Mouse (Mus musculus) heart, adult 2 months (tissue): ENCODE results near the gene Tlnrd1. TPM values are rescaled to one million over a fixed set of nuclear protein-coding genes. Genes with fewer than 3 reads are reported as not detected.

Experiments
- DNase-seq, 2 experiments: peaks; one replicate each; pipeline ENCODE4 v3.0.0; 2021
- H3K27ac ChIP-seq: fragments of 200-600 bp; 2 replicates; pipeline ENCODE4 v1.8.1; 2022
- H3K27me3 ChIP-seq: fragments of 200-500 bp; 2 replicates; pipeline ENCODE4 v1.6.1; 2012; ENCODE audit warnings: mild to moderate bottlenecking, low read length, inconsistent platforms, mixed read lengths; ENCODE audit not compliant: control insufficient read depth, insufficient read depth
- H3K36me3 ChIP-seq: fragments of 200-500 bp; 2 replicates; pipeline ENCODE4 v1.6.1; 2012; ENCODE audit warnings: low read length, inconsistent platforms; ENCODE audit not compliant: control insufficient read depth, insufficient read depth
- H3K4me1 ChIP-seq: fragments of 200-500 bp; 2 replicates; pipeline ENCODE4 v1.6.1; 2011; ENCODE audit warnings: low read length; ENCODE audit not compliant: control insufficient read depth, insufficient read depth
- H3K4me3 ChIP-seq: fragments of 200-600 bp; 2 replicates; pipeline ENCODE4 v1.8.1; 2022
- H3K79me2 ChIP-seq: fragments of 200-500 bp; replicated peaks from 2 replicates; pipeline ENCODE4 v1.6.1; 2012; ENCODE audit warnings: mild to moderate bottlenecking, inconsistent platforms, low read length, moderate library complexity, mixed read lengths; ENCODE audit not compliant: control insufficient read depth, insufficient read depth
- H3K9ac ChIP-seq: fragments of 200-500 bp; 2 replicates; pipeline ENCODE4 v1.6.1; 2012; ENCODE audit warnings: low read depth, mild to moderate bottlenecking, control low read depth, inconsistent platforms, low read length, mixed read lengths
- CTCF ChIP-seq: fragments of 200-600 bp; IDR thresholded peaks from 2 replicates; pipeline ENCODE4 v1.8.1; 2022; ENCODE audit warnings: antibody characterized with exemption, mild to moderate bottlenecking, moderate library complexity
- EP300 ChIP-seq: fragments of 200-500 bp; IDR thresholded peaks from 2 replicates; pipeline ENCODE4 v1.6.1; 2011; ENCODE audit warnings: low read depth, low read length, control low read depth; ENCODE audit not compliant: insufficient read depth
- POLR2A ChIP-seq: fragments of 200-500 bp; IDR thresholded peaks from 2 replicates; pipeline ENCODE4 v1.6.1; 2011; ENCODE audit warnings: mild to moderate bottlenecking, low read depth, low read length, control low read depth; ENCODE audit not compliant: insufficient read depth
- WGBS: fragments of 180-500 bp; shearing (Covaris S2); methylation state at CpG from one replicate; pipeline ENCODE4 v1.1.7; 2018; 5-methylcytosine and 5-hydroxymethylcytosine counted together
- intact Hi-C: fragments of 180-260 bp; cut with DNase I; formaldehyde crosslinking; loops from one replicate; pipeline ENCODE4 v1.15.1; 2025
- polyA plus RNA-seq: library from polyadenylated mRNA; depleted of rRNA; stranded (reverse); fragments of >200 nt; gene quantifications from 2 replicates; pipeline ENCODE4 v1.2.3, GENCODE M21; 2012
- total RNA-seq, 2 experiments: library from RNA; stranded (reverse); gene quantifications; 2 replicates each; pipeline ENCODE4 v1.2.3; 2021

Gene Tlnrd1
- total and polyA plus RNA-seq, 3 experiments = 6.5 to 8.7 (median 7.2) TPM

DNA sequence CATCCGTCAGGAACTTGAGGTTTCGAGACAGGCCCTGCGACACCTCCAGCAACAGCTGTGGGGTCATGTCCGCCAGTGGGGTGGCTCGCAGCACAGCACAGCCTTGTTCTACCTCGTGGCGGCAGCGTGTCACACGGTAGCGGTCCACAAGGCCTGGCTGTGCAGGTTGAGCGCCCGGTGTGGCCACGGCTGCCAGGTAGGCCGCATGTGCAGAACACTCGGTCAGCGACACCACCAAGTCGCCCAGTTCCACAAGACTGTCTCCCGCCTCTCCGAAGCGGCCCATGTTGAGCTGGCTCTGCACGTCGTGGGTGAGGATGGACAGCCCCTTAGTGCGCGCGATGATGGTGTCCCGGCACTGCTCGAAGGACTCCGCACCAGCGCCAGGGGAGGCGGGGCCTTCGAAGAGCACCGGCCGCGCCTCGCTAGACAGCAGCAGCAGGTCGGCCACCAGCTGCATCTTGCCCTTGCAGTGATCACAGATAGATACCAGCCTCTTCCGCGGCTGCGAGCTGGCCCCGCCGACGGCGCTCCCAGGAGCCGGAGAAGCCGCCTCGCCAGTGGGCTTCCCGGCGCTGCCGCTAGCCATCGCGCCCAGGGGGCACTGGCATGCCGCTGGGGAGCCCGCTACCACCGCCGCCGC lies 1.4 kb downstream of the Tlnrd1 start:
- H3K27ac ChIP-seq = peak overlapping the region; percentile 92
- H3K79me2 ChIP-seq = 0 out of 2 replicates have a peak, but pooled peaks cover 4% of the 10 kb centered on the region
- intact Hi-C loops = loop anchor here (1.0 to 5.0 kb wide), 5 partner anchors 40 to 250 kb away; partner anchors contain the start of gene Stard5

DNA sequence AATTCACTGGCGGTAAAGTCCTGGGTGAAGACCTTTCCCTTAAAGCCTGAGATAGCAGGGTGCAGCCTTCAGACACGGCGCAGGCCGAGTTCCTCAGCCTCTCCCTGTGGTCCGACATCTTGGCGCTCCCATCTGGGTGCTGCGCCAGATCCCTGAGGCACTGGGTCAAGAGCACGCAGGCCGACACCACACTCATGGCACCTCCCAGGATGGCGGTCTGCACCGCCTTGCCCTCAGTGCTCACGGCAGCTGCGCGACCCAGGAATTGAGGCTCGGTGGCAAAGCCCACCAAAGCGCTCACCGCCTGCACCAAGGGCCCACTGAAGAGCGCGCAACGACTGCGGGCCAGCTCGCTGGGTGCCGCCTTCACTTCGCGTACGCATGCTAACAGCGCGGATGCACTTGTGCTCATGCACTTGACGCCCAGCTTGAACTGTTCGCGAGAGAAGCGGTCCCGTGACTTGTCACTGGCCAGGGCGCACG lies 1.9 kb downstream of the Tlnrd1 start:
- Histone ChIP-seq H3K79me2 (0 out of 2 replicates have a peak, but pooled peaks cover 4% of the 10 kb centered on the region), H3K4me3 (peak overlapping the region; percentile 91), H3K4me1 (peaks cover 11% of the 10 kb centered on the region), H3K27ac (peak overlapping the region; percentile 92), H3K9ac (peak overlapping the region; percentile 86), H3K27me3 (no peaks in the 10 kb centered on the region), H3K36me3 (peaks cover 37% of the 10 kb centered on the region)
- TF ChIP-seq CTCF = no peak
- TF ChIP-seq POLR2A = no peak; the same call in 1 of the 2 replicates
- TF ChIP-seq EP300 = no peak
- intact Hi-C loops = loop anchor here (5.0 kb wide), 3 partner anchors 40 to 250 kb away; partner anchors contain the start of gene Stard5
- peak in 1 of 2 experiments; percentile 64 for DNase-seq
- 47% methylated on average over 35 of the region's 35 CpGs for WGBS

More for the DNA sequence above, 1.4 kb downstream of the Tlnrd1 start:
- TF ChIP-seq CTCF (no peak), POLR2A (no peak), EP300 (0 out of 2 replicates have a peak, but pooled peaks have one; percentile 5)
- Histone ChIP-seq H3K27me3 (no peaks in the 10 kb centered on the region), H3K9ac (peak overlapping the region; percentile 86), H3K4me3 (peak overlapping the region; percentile 91), H3K36me3 (peaks cover 34% of the 10 kb centered on the region), H3K4me1 (peaks cover 9% of the 10 kb centered on the region)
- peak; percentile 74 to 79 for DNase-seq
- 10% methylated on average over 56 of the region's 56 CpGs for WGBS

GRCm38 (mm10) chr7:83878676-83879448 lies 5.2 kb downstream of the Tlnrd1 start:
- intact Hi-C loops = no loop called here
- H3K27me3 ChIP-seq = no peaks in the 10 kb centered on the region
- TF ChIP-seq POLR2A = no peak
- H3K9ac ChIP-seq = no peak overlapping the region
- peaks cover 37% of the 10 kb centered on the region for H3K36me3 ChIP-seq
- H3K4me1 ChIP-seq = peaks cover 11% of the 10 kb centered on the region
- peak overlapping the region; percentile 3; the same call in 1 of the 2 replicates for H3K4me3 ChIP-seq
- 0 out of 2 replicates have a peak, but pooled peaks cover 4% of the 10 kb centered on the region for H3K79me2 ChIP-seq
- 28% methylated on average over 5 of the region's 5 CpGs for WGBS
- no peak for DNase-seq
- H3K27ac ChIP-seq = peak overlapping the region; percentile 54

DNA sequence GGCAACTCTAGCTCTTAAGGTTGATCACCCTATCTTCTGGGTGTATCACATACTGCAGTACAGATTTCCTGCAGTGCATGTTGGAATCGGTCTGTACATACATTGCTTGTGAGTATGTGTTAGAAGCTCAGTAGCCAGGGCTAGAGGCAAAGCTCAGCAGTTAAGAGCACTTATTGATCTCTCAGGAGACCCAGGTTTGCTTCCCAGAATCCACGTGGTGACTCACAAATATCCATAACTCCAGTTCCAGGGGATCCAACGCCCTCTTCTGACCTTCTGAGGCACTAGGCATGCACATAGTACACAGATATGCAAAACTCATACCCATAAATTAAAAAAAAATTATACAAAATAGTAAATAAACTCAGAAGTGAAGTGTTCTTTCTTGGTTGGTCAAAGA lies 7.0 kb downstream of the Tlnrd1 start:
- no peak overlapping the region for H3K27ac ChIP-seq
- 59% methylated on average over 3 of the region's 3 CpGs for WGBS
- no peak overlapping the region for H3K4me3 ChIP-seq
- H3K27me3 ChIP-seq = no peaks in the 10 kb centered on the region
- H3K4me1 ChIP-seq = peaks cover 9% of the 10 kb centered on the region
- no peak for DNase-seq
- intact Hi-C loops = no loop called here
- H3K36me3 ChIP-seq = peaks cover 37% of the 10 kb centered on the region
- H3K9ac ChIP-seq = no peak overlapping the region
- H3K79me2 ChIP-seq = no peaks in the 10 kb centered on the region
- no peak for TF ChIP-seq POLR2A
- TF ChIP-seq CTCF = no peak
- no peak for TF ChIP-seq EP300

DNA sequence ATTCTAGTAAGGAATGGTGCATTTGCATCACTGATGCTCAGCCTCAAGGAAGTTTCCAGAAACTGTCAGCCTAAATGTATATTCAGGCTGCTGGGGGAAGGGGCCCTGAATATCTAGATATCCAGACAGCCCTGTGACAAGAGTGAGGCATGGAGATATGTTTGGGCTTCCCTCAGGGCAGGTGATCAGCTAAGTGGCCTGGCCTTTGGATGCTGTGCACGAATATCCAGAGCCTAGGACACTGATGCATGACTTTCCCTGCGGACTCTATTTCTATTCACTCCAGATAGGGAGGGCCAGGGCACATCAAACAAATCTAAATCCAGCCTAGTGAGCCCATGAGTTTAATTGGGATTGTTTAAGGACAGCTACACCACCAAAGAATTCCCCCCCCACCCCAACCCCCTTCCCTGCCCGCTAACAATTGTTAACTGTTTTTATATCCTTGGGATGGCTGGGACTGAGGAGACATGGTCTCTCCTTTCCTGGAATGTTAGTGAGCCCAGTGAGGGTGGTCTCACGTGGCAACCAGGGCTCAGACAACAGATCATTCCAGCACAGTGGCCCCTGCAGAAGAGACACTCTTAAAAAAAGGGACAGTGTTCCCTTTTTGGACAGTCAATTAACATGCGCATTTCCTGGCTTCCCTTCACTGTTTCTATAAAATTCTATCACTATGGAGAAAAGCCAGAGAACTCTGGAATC lies 14.1 kb downstream of the Tlnrd1 start:
- no peaks in the 10 kb centered on the region for H3K79me2 ChIP-seq
- DNase-seq = no peak
- no peak overlapping the region for H3K9ac ChIP-seq
- no peak overlapping the region for H3K4me3 ChIP-seq
- H3K27ac ChIP-seq = no peak overlapping the region
- H3K4me1 ChIP-seq = no peaks in the 10 kb centered on the region
- TF ChIP-seq EP300 = no peak
- no peak for TF ChIP-seq CTCF
- TF ChIP-seq POLR2A = no peak
- no peaks in the 10 kb centered on the region for H3K27me3 ChIP-seq
- no peaks in the 10 kb centered on the region for H3K36me3 ChIP-seq
- 67% methylated on average over 5 of the region's 5 CpGs for WGBS
- intact Hi-C loops = no loop called here
